Mouse (Mus musculus): ENCODE measurements around the gene Rpl4.

DNA sequence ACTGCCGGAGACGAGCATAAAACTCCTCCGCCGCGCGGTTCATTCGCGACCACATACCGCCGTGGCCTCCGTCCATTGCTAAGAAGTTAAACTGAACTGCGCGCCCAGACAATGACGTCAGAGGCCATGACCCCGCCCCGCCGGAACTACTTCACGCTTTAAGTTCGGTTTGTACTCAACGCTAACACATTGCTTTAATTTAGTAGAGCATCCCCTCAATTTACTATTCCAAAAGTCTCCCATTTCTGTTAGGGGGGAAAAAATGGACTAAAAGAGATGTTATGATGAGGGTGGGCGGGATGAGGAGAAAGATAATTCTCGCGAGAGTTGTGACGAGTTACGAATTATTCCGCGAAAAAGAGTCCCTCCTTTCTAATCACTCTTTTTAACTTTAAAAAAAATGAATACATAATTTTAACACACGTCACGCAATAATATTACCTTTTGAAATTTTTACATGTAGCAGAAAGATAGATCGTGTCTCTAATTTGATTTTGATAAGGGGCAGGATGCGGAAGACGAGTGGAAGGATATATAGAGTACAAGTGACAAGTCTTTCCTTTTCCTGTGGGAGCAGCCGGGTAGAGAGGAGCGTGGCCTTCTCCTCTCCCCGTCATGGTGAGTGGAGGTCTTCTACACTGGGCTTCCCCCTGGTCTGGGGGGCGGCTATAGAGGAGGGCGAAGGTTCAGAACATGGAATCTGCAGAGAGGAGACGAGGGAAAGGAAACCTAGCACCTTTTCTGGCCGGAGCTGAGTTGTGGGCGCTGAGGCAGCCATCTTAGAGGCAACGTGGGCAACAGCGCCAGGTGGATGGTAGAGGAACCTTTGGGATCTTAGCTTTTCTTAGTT lies at the start of gene Rpl4, which contains the start of gene Zwilch:
- TF ChIP-seq CTCF (IDR thresholded peaks at IDR 0.05; ENCODE audit: insufficient read depth, low read length): no peak
- TF ChIP-seq POLR2A (IDR thresholded peaks at IDR 0.05; ENCODE audit: borderline replicate concordance, extremely low read depth, low read depth, low read length): peak; percentile 98
